Mouse (Mus musculus): ENCODE results near the gene Lcn2. TPM values are rescaled to one million over a fixed set of nuclear protein-coding genes. Genes with fewer than 3 reads are reported as not detected.
A peak's percentile ranks its signal among the peaks of the same experiment; 100 is the strongest.

Gene Lcn2
- polyA plus RNA-seq, 1 experiment from 2014 or later = not detected

DNA sequence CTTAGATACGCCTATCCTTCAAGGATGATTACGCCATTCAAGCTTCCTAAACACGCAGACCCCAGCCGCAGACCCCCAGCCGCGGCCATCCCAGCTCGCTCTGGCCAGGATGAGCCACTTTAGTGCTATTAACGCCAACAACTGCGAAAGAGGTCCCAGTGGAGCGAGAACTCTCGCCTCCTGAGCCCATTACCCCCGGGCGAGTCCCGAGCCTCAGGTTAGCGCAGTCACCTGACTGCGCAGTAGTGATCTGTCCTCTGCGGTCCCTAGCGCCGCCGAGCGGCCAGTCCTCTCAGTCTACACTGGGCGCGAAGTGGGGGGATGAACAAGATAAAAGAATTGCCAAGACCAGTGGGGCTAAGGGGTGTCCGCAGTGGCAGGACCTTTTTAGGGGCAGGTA, 26.6 kb downstream of the Lcn2 start:
- H3K9me3 ChIP-seq (ENCODE audit: control insufficient read depth, low read length) = no peaks in the 10 kb centered on the region
- 0 out of 2 replicates have a peak overlapping the region, but pooled peaks have one; percentile 7 for H3K9ac ChIP-seq (replicated peaks; ENCODE audit: low read depth, low read length)
- no peak overlapping the region for H3K27ac ChIP-seq (ENCODE audit: low read length)
- peaks cover 10% of the 10 kb centered on the region for H3K27me3 ChIP-seq (replicated peaks; ENCODE audit: control insufficient read depth, insufficient read depth, low read length)
- peak overlapping the region; percentile 33 for H3K4me3 ChIP-seq (replicated peaks; ENCODE audit: low read length)
- under 1% methylated on average over 24 of the region's 24 CpGs for WGBS
- peaks cover 23% of the 10 kb centered on the region for H3K4me1 ChIP-seq (replicated peaks; ENCODE audit: control insufficient read depth, insufficient read depth, low read length)
- peak; percentile 39 for ATAC-seq
- H3K4me2 ChIP-seq (ENCODE audit: low read length) = peak overlapping the region; percentile 56
- no peaks in the 10 kb centered on the region for H3K36me3 ChIP-seq (ENCODE audit: control insufficient read depth, insufficient read depth)

DNA sequence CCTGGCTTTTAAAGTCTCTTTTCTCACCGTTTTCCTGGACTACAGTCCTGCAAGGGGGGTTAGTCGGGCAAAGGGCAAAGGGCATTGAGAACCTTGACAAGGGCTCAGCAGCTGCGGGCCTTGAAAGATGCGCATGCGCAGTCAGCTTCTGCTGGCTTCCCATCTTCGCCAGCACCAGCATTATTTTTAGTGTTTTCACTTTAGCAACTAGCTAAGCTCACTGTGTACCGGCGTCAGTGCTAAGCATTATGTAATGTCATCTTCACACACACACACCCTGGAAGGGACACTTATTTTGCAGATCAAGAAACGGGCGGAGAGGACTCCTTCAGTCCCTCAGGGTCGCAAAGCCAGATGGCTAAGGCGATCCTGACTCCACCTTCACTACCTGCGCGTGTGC, 27.3 kb downstream of the Lcn2 start:
- Histone ChIP-seq H3K9ac (replicated peaks; ENCODE audit: low read depth, low read length) (peak overlapping the region; percentile 33), H3K27me3 (replicated peaks; ENCODE audit: control insufficient read depth, insufficient read depth, low read length) (peaks cover 10% of the 10 kb centered on the region), H3K9me3 (ENCODE audit: control insufficient read depth, low read length) (no peaks in the 10 kb centered on the region), H3K36me3 (ENCODE audit: control insufficient read depth, insufficient read depth) (no peaks in the 10 kb centered on the region), H3K4me1 (replicated peaks; ENCODE audit: control insufficient read depth, insufficient read depth, low read length) (peaks cover 23% of the 10 kb centered on the region), H3K4me2 (ENCODE audit: low read length) (peak overlapping the region; percentile 56), H3K27ac (ENCODE audit: low read length) (no peak overlapping the region), H3K4me3 (replicated peaks; ENCODE audit: low read length) (peak overlapping the region; percentile 33)
- WGBS = 4% methylated on average over 14 of the region's 14 CpGs
- ATAC-seq = no peak

DNA sequence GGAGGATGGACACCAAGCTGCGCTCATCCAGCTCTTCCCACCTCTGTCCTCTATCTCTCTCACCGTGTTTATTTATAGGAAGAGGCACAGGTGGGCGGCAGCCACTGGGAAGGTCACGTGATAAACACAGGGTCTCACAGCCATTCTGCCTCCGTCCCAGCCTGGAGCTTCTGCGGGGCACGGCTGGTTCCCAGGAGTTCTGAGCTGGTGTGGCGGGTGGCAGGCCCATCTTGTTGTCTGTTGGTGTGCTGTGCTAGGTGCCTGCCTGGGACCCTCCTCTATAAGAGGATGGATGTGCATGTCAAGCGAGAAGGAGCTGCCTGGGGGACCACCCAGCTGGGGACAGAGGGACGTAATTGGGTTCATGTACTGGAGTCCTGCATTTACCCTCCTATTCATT, 29.7 kb downstream of the Lcn2 start:
- WGBS = 68% methylated on average over 10 of the region's 10 CpGs
- ATAC-seq = no peak
- Histone ChIP-seq H3K4me2 (ENCODE audit: low read length) (no peak overlapping the region), H3K9me3 (ENCODE audit: control insufficient read depth, low read length) (no peaks in the 10 kb centered on the region), H3K4me3 (replicated peaks; ENCODE audit: low read length) (no peak overlapping the region), H3K27ac (ENCODE audit: low read length) (no peak overlapping the region), H3K4me1 (replicated peaks; ENCODE audit: control insufficient read depth, insufficient read depth, low read length) (peaks cover 16% of the 10 kb centered on the region), H3K27me3 (replicated peaks; ENCODE audit: control insufficient read depth, insufficient read depth, low read length) (peaks cover 10% of the 10 kb centered on the region), H3K36me3 (ENCODE audit: control insufficient read depth, insufficient read depth) (no peaks in the 10 kb centered on the region), H3K9ac (replicated peaks; ENCODE audit: low read depth, low read length) (no peak overlapping the region)

DNA sequence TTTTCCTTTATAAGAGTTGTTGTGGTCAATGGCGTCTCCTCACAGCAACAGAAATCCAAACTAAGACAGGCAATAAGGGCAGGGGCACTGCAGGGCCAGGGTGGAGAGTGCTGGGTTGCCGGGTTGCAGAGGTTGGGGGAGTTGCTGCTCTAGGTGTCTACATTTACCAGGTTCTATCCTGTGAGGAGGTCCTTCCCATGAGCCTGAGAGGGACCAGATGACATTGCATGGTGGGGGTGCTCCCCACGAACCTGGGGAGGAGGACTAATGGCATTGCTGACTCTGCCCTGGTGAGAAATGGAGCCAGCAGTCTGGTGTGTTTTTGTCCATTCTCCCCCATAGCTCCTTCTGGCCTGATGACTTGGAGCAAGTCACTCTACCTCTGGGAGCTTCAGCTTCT, 30.3 kb downstream of the Lcn2 start:
- Histone ChIP-seq H3K36me3 (ENCODE audit: control insufficient read depth, insufficient read depth) (no peaks in the 10 kb centered on the region), H3K9ac (replicated peaks; ENCODE audit: low read depth, low read length) (no peak overlapping the region), H3K9me3 (ENCODE audit: control insufficient read depth, low read length) (no peaks in the 10 kb centered on the region), H3K4me1 (replicated peaks; ENCODE audit: control insufficient read depth, insufficient read depth, low read length) (peaks cover 18% of the 10 kb centered on the region), H3K4me2 (ENCODE audit: low read length) (no peak overlapping the region), H3K27ac (ENCODE audit: low read length) (no peak overlapping the region), H3K4me3 (replicated peaks; ENCODE audit: low read length) (no peak overlapping the region), H3K27me3 (replicated peaks; ENCODE audit: control insufficient read depth, insufficient read depth, low read length) (peaks cover 10% of the 10 kb centered on the region)
- no peak for ATAC-seq
- WGBS = 78% methylated on average over 3 of the region's 3 CpGs

DNA sequence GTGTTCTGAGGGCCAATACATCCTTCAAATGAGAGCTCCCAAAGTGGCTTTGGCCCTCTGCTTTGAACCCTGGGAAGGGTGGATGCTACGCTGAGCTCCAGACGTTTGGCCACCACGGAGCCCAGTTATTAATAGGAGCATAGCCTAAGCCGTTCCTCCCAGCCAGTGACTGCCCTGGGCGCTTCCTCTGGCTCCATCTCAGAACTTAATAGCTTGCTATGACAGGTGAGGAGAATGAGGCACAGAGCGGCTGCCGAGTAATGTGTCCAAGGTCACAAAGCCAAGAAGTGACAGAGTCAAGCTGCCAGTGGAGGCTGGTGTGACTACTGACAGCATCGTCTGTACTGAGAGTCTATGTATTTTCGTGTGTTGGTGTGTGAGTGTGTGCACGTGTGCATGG, 31.8 kb downstream of the Lcn2 start:
- no peaks in the 10 kb centered on the region for H3K9me3 ChIP-seq (ENCODE audit: control insufficient read depth, low read length)
- peaks cover 3% of the 10 kb centered on the region; the same call in 1 of the 2 replicates for H3K27me3 ChIP-seq (replicated peaks; ENCODE audit: control insufficient read depth, insufficient read depth, low read length)
- no peak overlapping the region for H3K4me3 ChIP-seq (replicated peaks; ENCODE audit: low read length)
- H3K4me1 ChIP-seq (replicated peaks; ENCODE audit: control insufficient read depth, insufficient read depth, low read length) = peaks cover 20% of the 10 kb centered on the region
- no peak overlapping the region for H3K4me2 ChIP-seq (ENCODE audit: low read length)
- H3K27ac ChIP-seq (ENCODE audit: low read length) = no peak overlapping the region
- WGBS = 82% methylated on average over 10 of the region's 10 CpGs
- H3K36me3 ChIP-seq (ENCODE audit: control insufficient read depth, insufficient read depth) = no peaks in the 10 kb centered on the region
- ATAC-seq = no peak
- H3K9ac ChIP-seq (replicated peaks; ENCODE audit: low read depth, low read length) = no peak overlapping the region

DNA sequence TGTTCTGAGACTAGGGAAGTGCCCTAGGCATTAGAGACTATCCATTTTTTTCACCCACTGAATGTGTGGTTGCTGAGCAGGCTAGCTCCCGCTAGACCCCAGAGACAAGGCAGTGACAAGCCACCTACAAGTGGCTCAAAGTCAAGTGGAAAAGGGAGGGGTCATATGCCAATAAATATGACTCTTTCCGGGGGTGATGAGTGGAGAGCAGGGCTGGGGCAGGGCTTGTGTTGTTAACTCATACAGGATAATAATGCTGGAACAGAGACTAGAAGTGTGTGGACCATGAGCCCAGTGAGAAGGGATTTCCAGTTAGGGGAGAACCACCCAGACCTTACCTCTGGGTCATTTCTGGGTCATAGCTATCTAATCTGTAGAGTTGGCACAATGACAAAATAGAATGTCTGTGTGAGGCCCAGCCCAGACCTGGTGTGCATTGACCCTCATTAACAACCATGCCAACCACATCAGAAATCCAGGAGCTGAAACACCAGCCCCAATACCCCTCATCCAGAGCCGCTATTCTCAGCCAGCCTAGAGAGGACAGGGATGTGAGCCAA, 33.6 kb downstream of the Lcn2 start:
- no peak overlapping the region for H3K4me2 ChIP-seq (ENCODE audit: low read length)
- no peaks in the 10 kb centered on the region for H3K9me3 ChIP-seq (ENCODE audit: control insufficient read depth, low read length)
- H3K36me3 ChIP-seq (ENCODE audit: control insufficient read depth, insufficient read depth) = no peaks in the 10 kb centered on the region
- peaks cover 18% of the 10 kb centered on the region for H3K4me1 ChIP-seq (replicated peaks; ENCODE audit: control insufficient read depth, insufficient read depth, low read length)
- no peak overlapping the region for H3K27ac ChIP-seq (ENCODE audit: low read length)
- H3K9ac ChIP-seq (replicated peaks; ENCODE audit: low read depth, low read length) = no peak overlapping the region
- WGBS = 90% methylated on average over 3 of the region's 3 CpGs
- no peak for ATAC-seq
- H3K27me3 ChIP-seq (replicated peaks; ENCODE audit: control insufficient read depth, insufficient read depth, low read length) = no peaks in the 10 kb centered on the region
- no peak overlapping the region for H3K4me3 ChIP-seq (replicated peaks; ENCODE audit: low read length)

DNA sequence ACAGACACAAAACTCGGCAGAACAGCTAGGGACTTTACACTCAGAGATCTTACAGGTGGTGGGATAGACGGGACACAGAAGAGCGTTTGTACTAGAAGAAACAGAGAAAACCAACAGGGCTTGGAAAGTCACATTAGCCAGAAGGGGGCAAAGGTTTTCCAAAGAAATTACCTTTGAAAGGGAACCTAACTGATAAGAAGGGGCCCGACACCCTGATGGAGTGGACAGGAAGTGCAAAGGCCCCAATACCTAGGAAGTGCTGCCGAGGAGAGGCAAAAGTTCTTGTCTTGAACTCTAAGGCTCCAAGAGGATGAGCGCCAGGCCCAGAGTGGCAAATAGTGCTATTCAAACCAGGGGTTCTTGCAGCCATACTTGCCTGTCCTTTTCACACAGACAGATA, 34.2 kb downstream of the Lcn2 start:
- Histone ChIP-seq H3K27ac (ENCODE audit: low read length) (no peak overlapping the region), H3K36me3 (ENCODE audit: control insufficient read depth, insufficient read depth) (no peaks in the 10 kb centered on the region), H3K4me3 (replicated peaks; ENCODE audit: low read length) (no peak overlapping the region), H3K4me1 (replicated peaks; ENCODE audit: control insufficient read depth, insufficient read depth, low read length) (peaks cover 18% of the 10 kb centered on the region), H3K27me3 (replicated peaks; ENCODE audit: control insufficient read depth, insufficient read depth, low read length) (no peaks in the 10 kb centered on the region), H3K9ac (replicated peaks; ENCODE audit: low read depth, low read length) (no peak overlapping the region), H3K9me3 (ENCODE audit: control insufficient read depth, low read length) (no peaks in the 10 kb centered on the region), H3K4me2 (ENCODE audit: low read length) (no peak overlapping the region)
- WGBS = 79% methylated on average over 6 of the region's 6 CpGs
- no peak for ATAC-seq

DNA sequence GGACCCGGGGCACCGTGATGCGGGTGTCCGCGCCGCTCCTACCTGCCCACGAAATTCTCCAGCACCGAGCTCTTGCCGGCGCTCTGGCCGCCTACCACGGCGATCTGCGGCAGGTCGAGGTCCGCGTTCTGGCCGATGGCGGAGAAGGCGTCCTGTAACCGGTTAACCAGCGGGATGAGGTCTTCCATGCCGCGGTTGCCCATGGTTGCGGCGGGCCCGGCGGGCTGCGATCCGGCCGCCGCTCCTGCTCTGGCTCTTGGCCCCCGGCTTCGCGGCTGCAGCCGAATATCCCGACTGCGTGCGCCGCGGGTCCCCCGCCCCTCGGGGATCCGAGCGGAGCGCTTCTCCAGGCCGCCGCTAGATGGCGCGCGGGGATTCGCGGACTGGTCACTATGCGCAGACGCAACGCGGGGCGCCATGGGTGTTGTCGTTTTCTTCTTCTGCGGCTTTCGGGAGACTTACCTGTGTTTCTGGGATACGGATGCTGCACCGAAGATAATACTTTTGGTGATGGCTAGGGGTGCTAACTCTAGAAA, 35.0 kb downstream of the Lcn2 start, which contains the start of gene Dnm1:
TSS of gene Dnm1 (minus strand) at position 332 of the 536 bp plus-strand sequence.
- Histone ChIP-seq H3K4me2 (ENCODE audit: low read length) (peak within 1 kb of the TSS; percentile 83), H3K4me1 (replicated peaks; ENCODE audit: control insufficient read depth, insufficient read depth, low read length) (peaks cover 18% of the 10 kb centered on the region), H3K27me3 (replicated peaks; ENCODE audit: control insufficient read depth, insufficient read depth, low read length) (no peaks in the 10 kb centered on the region), H3K4me3 (replicated peaks; ENCODE audit: low read length) (peak within 1 kb of the TSS; percentile 76), H3K27ac (ENCODE audit: low read length) (peak within 1 kb of the TSS; percentile 84), H3K9ac (replicated peaks; ENCODE audit: low read depth, low read length) (peak within 1 kb of the TSS; percentile 81), H3K36me3 (ENCODE audit: control insufficient read depth, insufficient read depth) (no peaks in the 10 kb centered on the region), H3K9me3 (ENCODE audit: control insufficient read depth, low read length) (no peaks in the 10 kb centered on the region)
- ATAC-seq = peak; percentile 66
- under 1% methylated on average over 63 of the region's 63 CpGs for WGBS

DNA sequence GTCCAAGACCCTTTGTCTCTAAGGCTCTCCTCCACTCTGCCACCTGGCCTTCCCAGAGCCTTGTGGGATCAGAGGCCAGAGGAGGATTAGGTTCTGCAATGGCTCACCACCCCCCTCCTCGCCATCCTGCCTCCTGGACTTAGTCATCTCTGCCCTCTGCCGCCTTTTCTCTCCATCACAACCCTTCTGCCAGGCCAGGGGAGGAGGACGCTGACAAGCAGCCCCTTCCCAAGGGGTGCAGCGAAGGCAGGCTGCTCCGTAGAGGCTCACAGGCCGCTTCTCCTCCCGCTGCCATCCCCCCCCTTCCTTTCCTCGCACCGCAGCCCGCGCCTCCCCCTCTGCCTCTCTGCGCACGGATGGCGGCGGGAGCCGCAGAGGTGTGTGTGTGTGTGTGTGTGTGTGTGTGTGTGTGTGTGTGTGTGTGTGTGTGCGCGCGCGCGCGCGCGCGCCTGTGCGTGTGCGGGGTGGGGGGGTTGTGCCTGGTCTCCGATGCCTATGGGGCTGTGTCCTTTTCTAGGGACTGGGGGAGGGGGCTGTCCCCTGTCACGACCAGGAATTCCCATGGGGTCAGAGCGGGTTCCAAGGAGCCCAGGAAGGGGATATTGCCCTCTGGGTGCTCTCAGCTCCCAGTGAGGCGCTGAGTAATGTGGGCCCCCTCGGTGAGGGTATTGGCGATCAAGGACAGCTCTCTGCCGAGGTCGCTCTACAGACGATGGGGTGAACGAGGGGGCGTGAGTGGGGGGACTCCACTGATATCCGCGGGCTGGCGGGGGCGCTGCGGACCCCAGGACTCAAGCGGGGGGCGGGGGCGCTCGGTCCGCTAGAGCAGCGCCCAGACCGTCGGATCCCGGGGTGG, 35.7 kb downstream of the Lcn2 start, which contains the start of gene Ciz1:
TSS of gene Ciz1 (plus strand) at position 177 of the 856 bp plus-strand sequence.
- H3K9me3 ChIP-seq (ENCODE audit: control insufficient read depth, low read length) = no peaks in the 10 kb centered on the region
- WGBS = 1% methylated on average over 33 of the region's 52 CpGs

More for the DNA sequence above, 35.7 kb downstream of the Lcn2 start, which contains the start of gene Ciz1:
- Histone ChIP-seq H3K36me3 (ENCODE audit: control insufficient read depth, insufficient read depth) (no peaks in the 10 kb centered on the region), H3K27ac (ENCODE audit: low read length) (peak within 1 kb of the TSS; percentile 84), H3K4me1 (replicated peaks; ENCODE audit: control insufficient read depth, insufficient read depth, low read length) (peaks cover 18% of the 10 kb centered on the region), H3K27me3 (replicated peaks; ENCODE audit: control insufficient read depth, insufficient read depth, low read length) (no peaks in the 10 kb centered on the region), H3K9ac (replicated peaks; ENCODE audit: low read depth, low read length) (peak within 1 kb of the TSS; percentile 81), H3K4me3 (replicated peaks; ENCODE audit: low read length) (peak within 1 kb of the TSS; percentile 76), H3K4me2 (ENCODE audit: low read length) (peak within 1 kb of the TSS; percentile 83)
- peak; percentile 63 for ATAC-seq
